Mouse (Mus musculus): ENCODE measurements around the gene Trim44. TPM values are rescaled to one million over a fixed set of nuclear protein-coding genes. Genes with fewer than 3 reads are reported as not detected.

The Trim44 gene
- polyA plus RNA-seq (2015; fragmentation: Nextera tagmentation; extraction: Ambion mirVana) = 20.1 and 24.5 TPM in 2 replicates

DNA sequence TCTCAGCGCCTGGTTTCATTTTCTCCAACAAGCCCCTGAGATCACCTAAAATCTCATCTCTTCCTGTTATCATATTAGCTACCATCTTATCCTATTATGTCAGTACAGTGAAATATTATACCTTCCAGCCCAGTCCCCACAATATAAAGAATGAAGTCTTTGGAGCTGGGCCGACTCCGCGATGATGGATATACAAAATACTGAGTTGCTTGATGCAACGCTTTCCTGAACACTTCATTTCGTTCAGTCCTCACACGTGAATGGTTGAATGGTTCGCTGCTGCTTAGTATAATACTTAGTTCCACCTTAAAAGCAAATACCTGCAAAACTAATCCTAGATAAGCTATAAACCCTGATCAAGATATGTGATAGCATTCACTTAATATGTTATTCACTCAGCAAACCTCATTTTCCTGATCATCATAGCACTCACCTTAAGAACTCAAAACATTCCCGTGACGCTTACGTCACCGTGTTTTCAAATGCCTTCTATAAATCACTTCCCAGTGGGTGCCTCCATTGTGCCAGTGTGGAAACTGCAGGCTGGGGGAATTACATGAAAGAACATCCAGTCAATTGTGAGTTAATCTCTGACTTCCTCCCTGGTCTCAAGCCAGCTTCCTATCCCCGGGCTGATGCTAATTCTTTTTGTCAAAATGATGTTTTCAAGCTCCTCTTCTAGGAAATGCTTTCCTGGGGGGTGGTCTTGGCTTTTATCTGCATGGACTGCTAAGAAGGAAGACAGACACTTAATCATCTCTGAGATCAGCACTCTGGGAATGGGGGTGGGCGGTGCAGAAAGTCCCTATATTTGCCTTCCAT is at the start of gene Trim44:
Trim44 (minus strand) TSS at position 466 of the 822 bp plus-strand sequence.
- 25% methylated on average over 14 of the region's 14 CpGs for WGBS
- Histone ChIP-seq H3K4me2 (ENCODE audit: low read length) (peak within 1 kb of the TSS; percentile 41), H3K4me1 (replicated peaks; ENCODE audit: insufficient read depth, low read length) (peaks cover 3% of the 10 kb centered on the region; the same call in 1 of the 2 replicates), H3K27ac (no peak within 1 kb of the TSS), H3K27me3 (ENCODE audit: insufficient read depth, low read length) (no peaks in the 10 kb centered on the region; the same call in 1 of the 2 replicates), H3K4me3 (replicated peaks; ENCODE audit: low read depth, low read length) (no peak within 1 kb of the TSS), H3K9ac (ENCODE audit: low read depth, low read length) (no peak within 1 kb of the TSS), H3K36me3 (ENCODE audit: insufficient read depth, low read length) (no peaks in the 10 kb centered on the region), H3K9me3 (replicated peaks; ENCODE audit: low read length) (no peaks in the 10 kb centered on the region)
- ATAC-seq (replicated peaks; ENCODE audit: low FRiP score, low read depth) (0 out of 2 replicates have a peak, but pooled peaks have one; percentile 40), DNase-seq (ENCODE audit: low spot score) (peak; percentile 82)
- no peak for TF ChIP-seq CTCF (IDR thresholded peaks at IDR 0.05; ENCODE audit: low read depth)

DNA sequence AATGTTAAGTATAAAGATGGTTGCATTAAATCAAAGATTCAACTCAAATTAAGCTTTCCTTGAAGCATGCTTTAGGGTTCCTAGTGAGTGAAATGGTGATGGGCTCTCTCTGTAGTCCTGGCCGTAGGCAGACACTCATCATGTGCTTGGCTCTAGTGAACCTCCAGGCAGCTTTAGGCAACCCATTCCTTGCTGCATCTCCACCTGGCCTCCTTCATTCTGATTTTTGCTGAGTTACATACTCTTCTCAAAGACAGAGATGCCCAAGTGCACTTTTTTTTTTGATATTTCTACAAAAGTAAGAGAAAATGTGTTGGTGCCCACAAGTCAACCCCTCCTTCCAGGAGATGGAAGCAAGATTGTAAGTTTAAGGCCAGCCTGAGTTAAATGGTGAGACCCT is 47.5 kb upstream of the Trim44 start:
- no peak overlapping the region for H3K4me2 ChIP-seq (ENCODE audit: low read length)
- H3K4me1 ChIP-seq (replicated peaks; ENCODE audit: insufficient read depth, low read length) = 0 out of 2 replicates have a peak, but pooled peaks cover 4% of the 10 kb centered on the region
- ATAC-seq (replicated peaks; ENCODE audit: low FRiP score, low read depth) (no peak), DNase-seq (ENCODE audit: low spot score) (no peak)
- no peaks in the 10 kb centered on the region for H3K9me3 ChIP-seq (replicated peaks; ENCODE audit: low read length)
- no peak for TF ChIP-seq CTCF (IDR thresholded peaks at IDR 0.05; ENCODE audit: low read depth)
- no peak overlapping the region for H3K9ac ChIP-seq (ENCODE audit: low read depth, low read length)
- no peaks in the 10 kb centered on the region for H3K27me3 ChIP-seq (ENCODE audit: insufficient read depth, low read length)
- WGBS = 73% methylated on average over 1 of the region's 1 CpGs
- H3K4me3 ChIP-seq (replicated peaks; ENCODE audit: low read depth, low read length) = no peak overlapping the region
- no peak overlapping the region for H3K27ac ChIP-seq
- H3K36me3 ChIP-seq (ENCODE audit: insufficient read depth, low read length) = no peaks in the 10 kb centered on the region

DNA sequence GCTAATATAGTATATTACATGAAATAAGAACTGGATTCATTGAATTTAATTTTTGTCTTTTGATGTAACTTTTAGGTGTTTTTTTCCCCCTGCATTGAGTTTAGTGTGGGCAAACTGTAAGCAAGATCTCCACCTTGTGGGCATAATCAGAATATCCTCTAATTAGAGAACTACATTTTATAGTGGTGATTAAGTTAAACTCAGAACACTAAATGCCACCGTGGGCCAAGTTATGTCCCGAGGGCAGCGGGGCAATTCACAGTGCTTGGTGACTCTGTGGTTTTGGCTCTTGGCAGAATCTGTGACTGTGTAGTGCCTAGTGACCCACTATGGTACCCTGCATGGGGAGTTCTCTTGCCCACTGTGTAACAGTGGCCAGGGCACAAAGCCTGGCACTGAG is 45.8 kb upstream of the Trim44 start:
- 0 out of 2 replicates have a peak, but pooled peaks cover 4% of the 10 kb centered on the region for H3K4me1 ChIP-seq (replicated peaks; ENCODE audit: insufficient read depth, low read length)
- DNase-seq (ENCODE audit: low spot score) = peak; percentile 80
- H3K27ac ChIP-seq = no peak overlapping the region
- TF ChIP-seq CTCF (IDR thresholded peaks at IDR 0.05; ENCODE audit: low read depth) = peak; percentile 77
- no peak for ATAC-seq (replicated peaks; ENCODE audit: low FRiP score, low read depth)
- WGBS = 7% methylated on average over 3 of the region's 3 CpGs
- H3K9ac ChIP-seq (ENCODE audit: low read depth, low read length) = no peak overlapping the region
- H3K4me3 ChIP-seq (replicated peaks; ENCODE audit: low read depth, low read length) = no peak overlapping the region
- H3K27me3 ChIP-seq (ENCODE audit: insufficient read depth, low read length) = no peaks in the 10 kb centered on the region
- no peaks in the 10 kb centered on the region for H3K36me3 ChIP-seq (ENCODE audit: insufficient read depth, low read length)
- no peak overlapping the region for H3K4me2 ChIP-seq (ENCODE audit: low read length)
- H3K9me3 ChIP-seq (replicated peaks; ENCODE audit: low read length) = no peaks in the 10 kb centered on the region

DNA sequence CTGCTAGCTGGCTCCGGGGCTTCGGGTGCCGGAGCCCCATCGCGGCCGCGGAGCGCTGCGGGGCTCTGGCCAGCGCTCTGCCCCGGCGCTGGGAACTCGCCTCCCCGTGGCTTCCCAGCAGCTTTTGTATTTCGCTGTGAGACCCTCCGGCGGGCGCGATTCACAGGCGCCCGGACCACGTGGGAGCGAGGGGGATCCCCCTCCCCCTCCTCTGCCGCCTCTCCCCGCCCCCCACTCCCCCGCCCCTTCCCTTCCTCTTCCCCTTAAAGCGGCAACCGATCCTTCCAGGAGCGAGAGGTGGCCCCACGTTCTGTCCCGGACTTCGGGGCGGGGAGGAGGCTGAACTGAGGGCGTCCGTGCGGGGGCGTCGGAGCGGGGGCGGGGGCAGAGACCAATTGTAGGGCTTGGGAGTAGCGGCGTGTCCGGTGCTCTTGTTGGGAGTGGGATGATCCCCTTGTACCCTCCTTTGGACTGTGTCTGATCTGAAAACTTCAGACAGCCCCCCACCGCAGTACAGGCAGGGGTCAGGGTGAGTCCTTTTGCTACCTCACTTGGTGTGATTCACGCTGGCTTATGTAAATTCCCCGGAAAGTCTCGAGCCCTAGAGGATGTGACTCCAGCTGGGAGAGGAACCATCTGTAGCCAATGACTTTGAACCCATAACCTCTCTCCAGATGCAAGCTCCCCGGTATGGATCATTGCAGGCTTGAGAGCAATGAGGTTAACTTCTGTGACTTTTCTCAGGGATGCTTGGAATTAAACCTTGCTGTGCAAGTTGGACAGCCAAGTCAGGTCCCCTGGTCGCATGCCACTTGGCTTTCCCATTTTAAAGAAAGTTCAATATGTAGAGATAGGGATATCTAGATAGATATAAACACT is 44.3 kb upstream of the Trim44 start, which contains the start of gene Fjx1:
Fjx1 (minus strand) TSS at position 829 of the 879 bp plus-strand sequence.
- peak within 1 kb of the TSS; percentile 76 for H3K27ac ChIP-seq
- H3K27me3 ChIP-seq (ENCODE audit: insufficient read depth, low read length) = no peaks in the 10 kb centered on the region
- H3K4me3 ChIP-seq (replicated peaks; ENCODE audit: low read depth, low read length) = peak within 1 kb of the TSS; percentile 81
- no peaks in the 10 kb centered on the region for H3K9me3 ChIP-seq (replicated peaks; ENCODE audit: low read length)
- ATAC-seq (replicated peaks; ENCODE audit: low FRiP score, low read depth) (peak; percentile 69), DNase-seq (ENCODE audit: low spot score) (peak; percentile 81)
- peak within 1 kb of the TSS; percentile 67 for H3K9ac ChIP-seq (ENCODE audit: low read depth, low read length)
- peaks cover 14% of the 10 kb centered on the region; the same call in 1 of the 2 replicates for H3K4me1 ChIP-seq (replicated peaks; ENCODE audit: insufficient read depth, low read length)
- 1% methylated on average over 33 of the region's 49 CpGs for WGBS
- H3K36me3 ChIP-seq (ENCODE audit: insufficient read depth, low read length) = no peaks in the 10 kb centered on the region
- peak within 1 kb of the TSS; percentile 99 for H3K4me2 ChIP-seq (ENCODE audit: low read length)
- no peak for TF ChIP-seq CTCF (IDR thresholded peaks at IDR 0.05; ENCODE audit: low read depth)

DNA sequence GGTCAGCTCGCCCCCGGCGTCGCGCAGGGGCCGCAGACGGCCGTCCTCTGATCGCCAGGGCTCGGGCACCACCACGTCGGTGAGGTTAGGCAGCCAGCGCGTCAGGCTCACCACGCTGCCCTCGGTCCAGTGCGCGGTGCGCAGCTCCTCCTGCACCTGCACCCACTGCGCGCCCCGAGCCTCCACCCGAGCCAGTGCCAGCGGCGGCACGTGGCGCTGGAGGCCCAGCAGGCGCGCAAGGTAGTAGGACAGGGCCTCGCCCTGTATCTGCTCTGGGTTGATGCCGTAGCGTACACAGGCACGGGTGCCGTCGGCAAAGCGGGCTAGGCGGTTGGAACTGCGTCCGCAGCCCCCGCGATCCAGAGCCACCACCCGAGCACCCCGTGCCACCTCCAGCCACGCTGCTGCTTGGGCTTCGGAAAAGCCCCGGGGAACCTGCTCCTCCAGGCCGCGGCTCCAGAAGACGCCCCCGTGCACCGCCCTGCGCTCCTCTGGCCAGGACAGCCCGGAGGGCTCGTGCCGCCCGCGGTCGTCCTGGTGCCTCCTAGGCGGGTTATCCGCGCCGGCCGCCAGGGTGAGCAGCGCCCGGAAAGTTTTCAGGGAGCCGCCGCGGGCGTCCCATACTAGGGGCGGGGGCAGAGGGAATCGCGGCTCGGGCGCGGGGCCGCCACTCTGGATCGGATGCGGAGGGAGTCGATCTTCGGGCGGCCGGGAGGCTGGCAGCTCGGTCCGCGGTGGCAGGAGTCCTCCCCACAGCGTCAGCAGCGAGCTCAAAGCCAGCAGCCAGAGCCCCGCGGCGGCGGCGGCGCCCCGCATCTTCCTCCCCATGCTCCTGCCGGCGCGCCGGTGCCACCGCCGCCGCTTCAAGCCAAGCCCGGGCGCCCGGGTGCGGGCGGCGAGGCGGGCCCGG is 43.4 kb upstream of the Trim44 start:
- DNase-seq (ENCODE audit: low spot score) = peak; percentile 39
- Histone ChIP-seq H3K4me1 (replicated peaks; ENCODE audit: insufficient read depth, low read length) (peaks cover 15% of the 10 kb centered on the region; the same call in 1 of the 2 replicates), H3K4me2 (ENCODE audit: low read length) (peak overlapping the region; percentile 99), H3K4me3 (replicated peaks; ENCODE audit: low read depth, low read length) (peak overlapping the region; percentile 81), H3K27ac (peak overlapping the region; percentile 76), H3K27me3 (ENCODE audit: insufficient read depth, low read length) (no peaks in the 10 kb centered on the region), H3K36me3 (ENCODE audit: insufficient read depth, low read length) (no peaks in the 10 kb centered on the region), H3K9me3 (replicated peaks; ENCODE audit: low read length) (no peaks in the 10 kb centered on the region), H3K9ac (ENCODE audit: low read depth, low read length) (peak overlapping the region; percentile 67)
- peak; percentile 29; the same call in 1 of the 2 replicates for TF ChIP-seq CTCF (IDR thresholded peaks at IDR 0.05; ENCODE audit: low read depth)
- under 1% methylated on average over 105 of the region's 109 CpGs for WGBS
- ATAC-seq (replicated peaks; ENCODE audit: low FRiP score, low read depth) = peak; percentile 69
